Mouse (Mus musculus): ENCODE data around the gene Pglyrp2.

DNA sequence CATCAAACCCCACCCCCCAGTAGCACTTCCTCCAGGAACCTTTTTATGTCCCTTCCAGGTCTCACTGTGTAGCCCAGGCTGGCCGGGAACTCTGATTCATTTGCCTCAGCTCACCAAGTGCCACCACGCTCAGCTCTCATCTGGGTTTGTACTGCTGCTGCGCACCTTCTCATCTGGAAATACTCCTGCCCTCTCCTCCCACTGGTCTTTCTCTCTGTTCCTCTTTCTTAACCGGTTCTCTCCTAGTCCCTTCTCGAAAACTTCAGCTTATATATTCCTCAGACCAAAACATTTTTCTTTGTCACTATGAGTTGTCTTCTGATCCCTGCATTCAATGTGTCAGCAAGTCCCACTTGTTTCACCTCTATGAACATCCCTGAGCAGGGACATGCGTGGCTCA, 19.3 kb upstream of the Pglyrp2 start:
- TF ChIP-seq POLR2A (IDR thresholded peaks at IDR 0.05; ENCODE audit: extremely low read depth, insufficient read depth, low read length) (no peak), CTCF (IDR thresholded peaks at IDR 0.05; ENCODE audit: low read depth, low read length) (no peak)
